ENCODE assay signal across 8 mouse cellular contexts in the genomic region with DNA sequence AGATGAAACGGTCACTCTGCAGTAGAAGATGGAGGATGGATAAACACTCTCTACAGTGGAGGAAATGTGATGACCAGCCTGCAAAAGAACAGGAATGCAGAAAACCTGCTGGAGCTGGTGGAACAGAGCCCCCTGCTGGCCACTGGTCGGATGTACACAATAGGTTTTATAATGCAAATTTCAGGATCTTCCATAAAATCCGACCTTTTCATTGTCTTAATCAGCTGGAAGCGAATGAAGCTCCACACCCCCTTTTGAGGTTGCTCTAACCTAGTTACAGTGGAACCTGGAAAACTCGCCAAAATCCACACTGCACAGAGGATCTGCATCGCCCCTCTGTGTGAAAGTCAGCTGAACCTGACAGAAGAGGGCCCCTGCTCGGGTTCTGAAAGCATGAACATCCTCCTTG.
A peak's percentile ranks its signal among the peaks of the same experiment; 100 is the strongest.
DNase-seq lines count a peak whose midpoint lies in the region; ATAC-seq and TF ChIP-seq lines count a peak whose summit lies in the region.
"Had no signal": no experiment of that assay in that cellular context is flagged by ENCODE, and none has a peak within 500 bp of the region (broad histone marks: within the 10 kb centered on the region; RNA-seq: fewer than 3 reads in every experiment).

No protein-coding gene starts in this region.

- H3K79me2 ChIP-seq in MEL (ENCODE audit: control insufficient read depth, insufficient read depth, low read length, poor library complexity), result no peaks in the 10 kb centered on the region

- TF ChIP-seq CTCF in MEL (IDR thresholded peaks at IDR 0.05 in 2 of 3, conservative IDR thresholded peaks at IDR 0.05 in 1 of 3; ENCODE audit: control insufficient read depth in 1 of 3, insufficient read depth in 1 of 3, low read depth in 2 of 3, low read length in 3 of 3, poor library complexity in 1 of 3, severe bottlenecking in 1 of 3), result peak; percentile 80 to 95 (median 90)
- TF ChIP-seq CTCF in layer of hippocampus, adult 2 months (conservative IDR thresholded peaks at IDR 0.05), result peak; percentile 95

- no peak for TF ChIP-seq EP300 in MEL (IDR thresholded peaks at IDR 0.05; ENCODE audit: low read depth in 1 of 2, low read length in 2 of 2)

- no peak overlapping the region for H3K4me2 ChIP-seq in embryonic facial prominence, embryonic 11.5 days (ENCODE audit: low read depth, low read length)
- H3K4me2 ChIP-seq: limb, embryonic 12.5 days had no signal

- no peak overlapping the region for H3K27ac ChIP-seq in MEL (ENCODE audit: control insufficient read depth, low read depth, low read length)
- no peak overlapping the region for H3K27ac ChIP-seq in embryonic facial prominence, embryonic 11.5 days (replicated peaks; ENCODE audit: low read depth, low read length)
- 0 out of 2 replicates have a peak overlapping the region, but pooled peaks have one; percentile 47 for H3K27ac ChIP-seq in layer of hippocampus, adult 2 months
- H3K27ac ChIP-seq: limb, embryonic 12.5 days had no signal

- H3K9me3 ChIP-seq in MEL (replicated peaks; ENCODE audit: insufficient read depth, low read length), result no peaks in the 10 kb centered on the region
- H3K9me3 ChIP-seq in embryonic facial prominence, embryonic 11.5 days (replicated peaks; ENCODE audit: control insufficient read depth, low read length), result no peaks in the 10 kb centered on the region
- H3K9me3 ChIP-seq: limb, embryonic 12.5 days had no signal

- DNase-seq in MEL (ENCODE audit: low read depth, low spot score), result peak; percentile 65
- peak; percentile 74 for DNase-seq in adrenal gland, postnatal 25 days
- peak; percentile 83 for DNase-seq in embryonic facial prominence, embryonic 11.5 days (ENCODE audit: low spot score)
- peak; percentile 52 to 74 for DNase-seq in heart, postnatal 10 days
- DNase-seq in layer of hippocampus, adult 2 months (ENCODE audit: low spot score in 2 of 2), result peak; percentile 63 to 78
- peak; percentile 51 to 71 for DNase-seq in lung, postnatal 4 days
- DNase-seq in right cerebral cortex, postnatal 10 days (ENCODE audit: low spot score in 2 of 2), result peak; percentile 82 to 85

- no peaks in the 10 kb centered on the region for H3K4me1 ChIP-seq in MEL (ENCODE audit: control insufficient read depth in 1 of 2, insufficient read depth in 2 of 2, low read length in 2 of 2)
- no peaks in the 10 kb centered on the region for H3K4me1 ChIP-seq in embryonic facial prominence, embryonic 11.5 days (ENCODE audit: control insufficient read depth, insufficient read depth, low read length)
- H3K4me1 ChIP-seq: limb, embryonic 12.5 days had no signal

- no peak for TF ChIP-seq POLR2A in MEL (IDR thresholded peaks at IDR 0.05; ENCODE audit: control insufficient read depth in 1 of 2, insufficient read depth in 1 of 2, low read depth in 1 of 2, low read length in 2 of 2, poor library complexity in 1 of 2)

- H3K9ac ChIP-seq in MEL (ENCODE audit: control insufficient read depth, low read depth, low read length, poor library complexity, severe bottlenecking), result no peak overlapping the region
- no peak overlapping the region for H3K9ac ChIP-seq in embryonic facial prominence, embryonic 11.5 days (replicated peaks; ENCODE audit: low read length)
- H3K9ac ChIP-seq: limb, embryonic 12.5 days had no signal

- peak; percentile 76; the same call in 1 of the 2 replicates for ATAC-seq in embryonic facial prominence, embryonic 11.5 days (replicated peaks; ENCODE audit: insufficient number of reproducible peaks, low FRiP score, low TSS enrichment, low read depth)

- intact Hi-C loops in heart, postnatal 10 days (cut with DNase I), result loop anchor here (1.0 to 5.0 kb wide), 2 partner anchors 258 to 347 kb away; no protein-coding TSS in a partner anchor

- no peaks in the 10 kb centered on the region; a peak in 1 of 4 replicates for H3K36me3 ChIP-seq in MEL (ENCODE audit: control insufficient read depth in 1 of 2, insufficient read depth in 2 of 2, low read length in 2 of 2)
- H3K36me3 ChIP-seq in embryonic facial prominence, embryonic 11.5 days (replicated peaks; ENCODE audit: control insufficient read depth, insufficient read depth, low read depth, low read length), result no peaks in the 10 kb centered on the region
- H3K36me3 ChIP-seq: limb, embryonic 12.5 days had no signal

- peak; percentile 98 for TF ChIP-seq RAD21 in MEL (IDR thresholded peaks at IDR 0.05; ENCODE audit: low read depth, low read length)

- H3K27me3 ChIP-seq in MEL (ENCODE audit: control insufficient read depth in 1 of 2, insufficient read depth in 2 of 2, low read length in 2 of 2), result no peaks in the 10 kb centered on the region
- H3K27me3 ChIP-seq in embryonic facial prominence, embryonic 11.5 days (ENCODE audit: control insufficient read depth, insufficient read depth, low read length), result no peaks in the 10 kb centered on the region
- H3K27me3 ChIP-seq: limb, embryonic 12.5 days had no signal

- 18% methylated on average over 7 of the region's 7 CpGs for WGBS in embryonic facial prominence, embryonic 11.5 days

- H3K4me3 ChIP-seq in MEL (ENCODE audit: control insufficient read depth in 1 of 2, insufficient read depth in 1 of 2, low read depth in 2 of 2, low read length in 2 of 2), result no peak overlapping the region
- no peak overlapping the region for H3K4me3 ChIP-seq in embryonic facial prominence, embryonic 11.5 days (ENCODE audit: low read depth, low read length)
- no peak overlapping the region; the same call in 1 of the 2 replicates for H3K4me3 ChIP-seq in layer of hippocampus, adult 2 months
- H3K4me3 ChIP-seq: limb, embryonic 12.5 days had no signal

TF ChIP-seq in MEL, 35 proteins besides CTCF, POLR2A, EP300 and RAD21:
- TF ChIP-seq SMC3 (IDR thresholded peaks at IDR 0.05; ENCODE audit: low read depth, low read length), result peak; percentile 99
- 0 out of 2 replicates have a peak, but pooled peaks have one; percentile 57 for TF ChIP-seq JUND (IDR thresholded peaks at IDR 0.05; ENCODE audit: low read depth, low read length)
- TF ChIP-seq ZC3H11A (IDR thresholded peaks at IDR 0.05; ENCODE audit: low read depth, low read length), result peak; percentile 97
- TF ChIP-seq UBTF (IDR thresholded peaks at IDR 0.05; ENCODE audit: borderline replicate concordance, insufficient read depth, low read depth, low read length), result no peak
TF ChIP-seq in MEL: peak in this region for 3.
